Mouse (Mus musculus) heart, embryonic 13.5 days (tissue): ENCODE measurements around the gene Zbtb16. TPM values are rescaled to one million over a fixed set of nuclear protein-coding genes. Genes with fewer than 3 reads are reported as not detected.

Experiments used
- polyA plus RNA-seq: library from polyadenylated mRNA; unstranded; fragments of >200 nt; fragmentation: Nextera tagmentation; extraction: Ambion mirVana; gene quantifications from 2 replicates; pipeline ENCODE4 v1.2.1, GENCODE M21; 2015

Zbtb16 gene
- polyA plus RNA-seq, 1 experiment from 2014 or later = 1.1 TPM

Other genes starting within 250 kb of the Zbtb16 start
- gene Nnmt, start 231.1 kb downstream of the Zbtb16 start, polyA plus RNA-seq = 3.1 and 3.4 TPM in 2 replicates
- 0.69 and 0.84 TPM in 2 replicates for gene Htr3a, start 74.9 kb upstream of the Zbtb16 start, polyA plus RNA-seq
- 0.12 TPM in 1 of 2 replicates, not detected in the other for gene Htr3b, start 128.8 kb upstream of the Zbtb16 start, polyA plus RNA-seq
- 89.2 and 97.2 TPM in 2 replicates for gene Usp28, start 149.2 kb upstream of the Zbtb16 start, polyA plus RNA-seq
- 22.6 and 23.5 TPM in 2 replicates for gene Zw10, start 219.4 kb upstream of the Zbtb16 start, polyA plus RNA-seq
- gene Tmprss5, start 245.0 kb upstream of the Zbtb16 start, polyA plus RNA-seq = 0.17 TPM in 1 of 2 replicates, not detected in the other